Mouse (Mus musculus): ENCODE results near the gene Celf3.

- TF ChIP-seq TAL1 (IDR thresholded peaks at IDR 0.05; ENCODE audit: low read length) (no peak), GATA1 (IDR thresholded peaks at IDR 0.05; ENCODE audit: low read length) (no peak)
These were observed 1.5 kb downstream of the Celf3 start for GRCm38 (mm10) chr3:94479564-94479963.
